ENCODE assay signal across 15 mouse cellular contexts in genomic region chr9:48964587-48965040, GRCm38 (mm10). TPM values are rescaled to one million over a fixed set of nuclear protein-coding genes. Genes with fewer than 3 reads are reported as not detected.
DNase-seq lines count a peak whose midpoint lies in the region; ATAC-seq lines count a peak whose summit lies in the region.
"Had no signal": no experiment of that assay in that cellular context is flagged by ENCODE, and none has a peak within 500 bp of the region (broad histone marks: within the 10 kb centered on the region; RNA-seq: fewer than 3 reads in every experiment).

Htr3b (minus strand) TSS chr9:48964990.

- H3K9ac ChIP-seq in midbrain, embryonic 11.5 days (ENCODE audit: low read length) = no peak within 1 kb of the TSS
- no peak within 1 kb of the TSS for H3K9ac ChIP-seq in midbrain, embryonic 13.5 days (replicated peaks)
- no peak within 1 kb of the TSS for H3K9ac ChIP-seq in forebrain, embryonic 13.5 days
- H3K9ac ChIP-seq: kidney, embryonic 15.5 days had no signal

- no peak within 1 kb of the TSS for H3K4me3 ChIP-seq in midbrain, embryonic 11.5 days (ENCODE audit: low read depth, low read length)
- H3K4me3 ChIP-seq in midbrain, embryonic 13.5 days (replicated peaks) = no peak within 1 kb of the TSS
- H3K4me3 ChIP-seq in forebrain, embryonic 13.5 days = no peak within 1 kb of the TSS
- H3K4me3 ChIP-seq: kidney, embryonic 15.5 days; megakaryocyte, embryonic 14.5 days had no signal

- intact Hi-C loops in gastrocnemius, postnatal 14 days (cut with DNase I; ENCODE audit: low total_unique reads) = loop anchor here (5.0 kb wide), 1 partner anchor 57 kb away; no protein-coding TSS in a partner anchor

- ATAC-seq in midbrain, embryonic 11.5 days (ENCODE audit: low FRiP score) = no peak
- ATAC-seq in midbrain, embryonic 13.5 days = no peak
- peak; percentile 28 for ATAC-seq in activated CD4-positive, CD25-positive, alpha-beta regulatory T cell, adult 4 months
- ATAC-seq in forebrain, embryonic 13.5 days = no peak

- H3K27ac ChIP-seq in midbrain, embryonic 11.5 days (ENCODE audit: low read depth, low read length) = no peak within 1 kb of the TSS
- no peak within 1 kb of the TSS for H3K27ac ChIP-seq in midbrain, embryonic 13.5 days
- H3K27ac ChIP-seq in forebrain, embryonic 13.5 days = no peak within 1 kb of the TSS
- H3K27ac ChIP-seq: kidney, embryonic 15.5 days had no signal

- no peaks in the 10 kb centered on the region for H3K9me3 ChIP-seq in midbrain, embryonic 11.5 days (ENCODE audit: control insufficient read depth, low read length)
- H3K9me3 ChIP-seq in midbrain, embryonic 13.5 days = no peaks in the 10 kb centered on the region
- no peaks in the 10 kb centered on the region for H3K9me3 ChIP-seq in forebrain, embryonic 13.5 days (replicated peaks)
- H3K9me3 ChIP-seq: G1E; kidney, embryonic 15.5 days had no signal

- peak; percentile 6 for DNase-seq in gastrocnemius, postnatal 10 days
- no peak for DNase-seq in gastrocnemius, postnatal 14 days
- peak; percentile 79 for DNase-seq in midbrain, embryonic 11.5 days (ENCODE audit: low spot score, missing footprints)
- peak; percentile 17 for DNase-seq in thymus, postnatal 25 days
- no peak for DNase-seq in ovary, adult 18-20 months (ENCODE audit: low spot score)
- DNase-seq: cerebellum, postnatal 36 days had no signal

- H3K27me3 ChIP-seq in midbrain, embryonic 11.5 days (ENCODE audit: control insufficient read depth, insufficient read depth, low read length) = no peaks in the 10 kb centered on the region
- peaks cover 10% of the 10 kb centered on the region; the same call in 1 of the 2 replicates for H3K27me3 ChIP-seq in midbrain, embryonic 13.5 days
- H3K27me3 ChIP-seq in forebrain, embryonic 13.5 days = peaks cover 12% of the 10 kb centered on the region; the same call in 1 of the 2 replicates

- H3K4me1 ChIP-seq in midbrain, embryonic 11.5 days (ENCODE audit: control insufficient read depth, insufficient read depth, low read length) = no peaks in the 10 kb centered on the region
- H3K4me1 ChIP-seq in midbrain, embryonic 13.5 days (replicated peaks) = peaks cover 14% of the 10 kb centered on the region
- peaks cover 15% of the 10 kb centered on the region for H3K4me1 ChIP-seq in forebrain, embryonic 13.5 days
- H3K4me1 ChIP-seq: megakaryocyte, embryonic 14.5 days had no signal

- H3K4me2 ChIP-seq in midbrain, embryonic 11.5 days = no peak within 1 kb of the TSS
- no peak within 1 kb of the TSS for H3K4me2 ChIP-seq in midbrain, embryonic 13.5 days (replicated peaks)
- H3K4me2 ChIP-seq in forebrain, embryonic 13.5 days = no peak within 1 kb of the TSS
- H3K4me2 ChIP-seq: kidney, embryonic 15.5 days had no signal

- no peaks in the 10 kb centered on the region for H3K36me3 ChIP-seq in midbrain, embryonic 11.5 days (ENCODE audit: control insufficient read depth, insufficient read depth, low read length)
- H3K36me3 ChIP-seq in midbrain, embryonic 13.5 days = no peaks in the 10 kb centered on the region
- H3K36me3 ChIP-seq in forebrain, embryonic 13.5 days (ENCODE audit: poor library complexity, severe bottlenecking) = no peaks in the 10 kb centered on the region
- H3K36me3 ChIP-seq: G1E; kidney, embryonic 15.5 days had no signal

- 62% methylated on average over 7 of the region's 7 CpGs for WGBS in midbrain, embryonic 11.5 days
- 67% methylated on average over 7 of the region's 7 CpGs for WGBS in midbrain, embryonic 13.5 days
- 75% methylated on average over 7 of the region's 7 CpGs for WGBS in forebrain, embryonic 13.5 days

RNA-seq across cellular contexts. Expression of gene Htr3b, which starts in this region (rescaled TPM):
- not detected for total RNA-seq in gastrocnemius, postnatal 10 days (2021)
- total RNA-seq in gastrocnemius, postnatal 14 days (2021) = not detected
- 0.08 TPM in 1 of 2 replicates, not detected in the other for polyA plus RNA-seq in midbrain, embryonic 11.5 days (2014; fragmentation: Nextera tagmentation; extraction: Ambion mirVana)
- polyA plus RNA-seq in midbrain, embryonic 13.5 days (2015; fragmentation: Nextera tagmentation; extraction: Ambion mirVana) = not detected in 2 replicates
- not detected for polyA plus RNA-seq in activated CD4-positive, CD25-positive, alpha-beta regulatory T cell, adult 4 months (2017; shearing (Covaris generic))
- polyA plus RNA-seq in forebrain, embryonic 13.5 days (2015; fragmentation: Nextera tagmentation; extraction: Ambion mirVana) = not detected in 2 replicates
- total RNA-seq: G1E; left cerebral cortex, postnatal 36 days; neutrophil, adult 5-6 weeks had no signal
- polyA plus RNA-seq: G1E; spleen, adult 2 months had no signal

Comparison
In these comparisons a context has a peak if more than half of its experiments do, and no peak if none do; other contexts are left out.
1. Peak in DNase-seq in gastrocnemius, postnatal 10 days; RNA of the gene not detected or under 1 TPM.
2. Peak in DNase-seq in midbrain, embryonic 11.5 days; RNA of the gene not detected or under 1 TPM.
3. Peak in ATAC-seq in activated CD4-positive, CD25-positive, alpha-beta regulatory T cell, adult 4 months; RNA of the gene not detected or under 1 TPM.